Mouse (Mus musculus) hindbrain, embryonic 14.5 days (tissue): ENCODE measurements around the gene Olfr350. TPM values are rescaled to one million over a fixed set of nuclear protein-coding genes. Genes with fewer than 3 reads are reported as not detected.

ENCODE experiments used
- ATAC-seq: fragments of 200-750 bp; cut with Nextera tagmentation; 2 replicates; pipeline ENCODE4 v1.8.0; 2017; ENCODE audit warnings: moderate number of reproducible peaks, mild to moderate bottlenecking, moderate TSS enrichment, moderate library complexity; ENCODE audit not compliant: low FRiP score
- DNase-seq: peaks from one replicate; pipeline ENCODE4 v3.0.0-alpha.2; 2015; ENCODE audit warnings: low spot score
- H3K27ac ChIP-seq: fragments of 300-500 bp; sonication (generic); 2 replicates; pipeline ENCODE4 v1.5.1; 2014; ENCODE audit warnings: mild to moderate bottlenecking, moderate library complexity
- H3K27me3 ChIP-seq: fragments of 300-500 bp; sonication (generic); 2 replicates; pipeline ENCODE4 v1.6.1; 2014; ENCODE audit warnings: mild to moderate bottlenecking, low read length, mixed read lengths; ENCODE audit not compliant: control insufficient read depth, insufficient read depth
- H3K36me3 ChIP-seq: fragments of 300-500 bp; sonication (generic); replicated peaks from 2 replicates; pipeline ENCODE4 v1.6.1; 2014; ENCODE audit not compliant: control insufficient read depth, insufficient read depth
- H3K4me1 ChIP-seq: fragments of 300-500 bp; sonication (generic); replicated peaks from 2 replicates; pipeline ENCODE4 v1.6.1; 2014; ENCODE audit warnings: antibody characterized with exemption, low read length, mixed read lengths; ENCODE audit not compliant: control insufficient read depth, insufficient read depth
- H3K4me2 ChIP-seq: fragments of 300-500 bp; sonication (generic); replicated peaks from 2 replicates; pipeline ENCODE4 v1.6.1; 2014; ENCODE audit warnings: mild to moderate bottlenecking, moderate library complexity
- H3K4me3 ChIP-seq: fragments of 300-500 bp; sonication (generic); replicated peaks from 2 replicates; pipeline ENCODE4 v1.5.1; 2014; ENCODE audit warnings: mild to moderate bottlenecking, low read length
- H3K9ac ChIP-seq: fragments of 300-500 bp; sonication (generic); 2 replicates; pipeline ENCODE4 v1.6.1; 2014
- H3K9me3 ChIP-seq: fragments of 300-500 bp; sonication (generic); 2 replicates; pipeline ENCODE4 v1.6.1; 2016; ENCODE audit warnings: low read length; ENCODE audit not compliant: control insufficient read depth
- WGBS: fragments of 180-500 bp; shearing (Covaris S2); extraction: QIAGEN DNeasy Blood & Tissue Kit; methylation state at CpG from one replicate; pipeline ENCODE4 v1.1.7; 2014; 5-methylcytosine and 5-hydroxymethylcytosine counted together
- polyA plus RNA-seq: library from polyadenylated mRNA; unstranded; fragments of >200 nt; fragmentation: Nextera tagmentation; extraction: Ambion mirVana; gene quantifications from 2 replicates; pipeline ENCODE4 v1.2.1, GENCODE M21; 2014

Olfr350 gene
- polyA plus RNA-seq: not detected in 2 replicates

- Histone ChIP-seq H3K4me3 (no peak within 1 kb of the TSS), H3K27ac (no peak within 1 kb of the TSS), H3K27me3 (no peaks in the 10 kb centered on the region), H3K9me3 (peaks cover 39% of the 10 kb centered on the region), H3K4me2 (no peak within 1 kb of the TSS), H3K4me1 (no peaks in the 10 kb centered on the region), H3K36me3 (no peaks in the 10 kb centered on the region), H3K9ac (no peak within 1 kb of the TSS)
- ATAC-seq (no peak), DNase-seq (no peak)
- WGBS: 93% methylated on average over 1 of the region's 1 CpGs
Observed at GRCm38 (mm10) chr2:36846010-36846409, at the start of gene Olfr350. Gene Olfr350 (plus strand): TSS chr2:36846310.

GRCm38 (mm10) chr2:36816932-36817331 lies 29.2 kb upstream of the Olfr350 start, which contains the start of gene Olfr3:
Gene Olfr3 (minus strand): TSS chr2:36817032.
- no peaks in the 10 kb centered on the region for H3K36me3 ChIP-seq
- H3K4me1 ChIP-seq: no peaks in the 10 kb centered on the region
- no peak within 1 kb of the TSS for H3K9ac ChIP-seq
- ATAC-seq: no peak
- no peak within 1 kb of the TSS for H3K27ac ChIP-seq
- no peak for DNase-seq
- no peak within 1 kb of the TSS for H3K4me3 ChIP-seq
- H3K9me3 ChIP-seq: peaks cover 29% of the 10 kb centered on the region
- H3K4me2 ChIP-seq: no peak within 1 kb of the TSS
- 73% methylated on average over 1 of the region's 1 CpGs for WGBS
- no peaks in the 10 kb centered on the region for H3K27me3 ChIP-seq

- Histone ChIP-seq H3K9ac (no peak within 1 kb of the TSS), H3K27me3 (no peaks in the 10 kb centered on the region), H3K4me1 (no peaks in the 10 kb centered on the region), H3K4me2 (no peak within 1 kb of the TSS), H3K9me3 (0 out of 2 replicates have a peak, but pooled peaks cover 16% of the 10 kb centered on the region), H3K36me3 (no peaks in the 10 kb centered on the region), H3K4me3 (no peak within 1 kb of the TSS), H3K27ac (no peak within 1 kb of the TSS)
- WGBS: 90% methylated on average over 1 of the region's 1 CpGs
- ATAC-seq (no peak), DNase-seq (no peak)
Observed at GRCm38 (mm10) chr2:36862560-36862959, 16.4 kb downstream of the Olfr350 start, which contains the start of gene Olfr351. Gene Olfr351 (minus strand): TSS chr2:36862660.

- H3K4me1 ChIP-seq: no peaks in the 10 kb centered on the region
- 79% methylated on average over 1 of the region's 1 CpGs for WGBS
- no peak for ATAC-seq
- no peak within 1 kb of the TSS for H3K4me3 ChIP-seq
- no peak within 1 kb of the TSS for H3K4me2 ChIP-seq
- no peaks in the 10 kb centered on the region for H3K36me3 ChIP-seq
- no peaks in the 10 kb centered on the region for H3K27me3 ChIP-seq
- DNase-seq: no peak
- 0 out of 2 replicates have a peak, but pooled peaks cover 12% of the 10 kb centered on the region for H3K9me3 ChIP-seq
- no peak within 1 kb of the TSS for H3K9ac ChIP-seq
- no peak within 1 kb of the TSS for H3K27ac ChIP-seq
Observed at GRCm38 (mm10) chr2:36868160-36868559, 22.1 kb downstream of the Olfr350 start, which contains the start of gene Olfr352. Gene Olfr352 (plus strand): TSS chr2:36868460.

- Histone ChIP-seq H3K27me3 (no peaks in the 10 kb centered on the region), H3K36me3 (no peaks in the 10 kb centered on the region), H3K9me3 (peaks cover 26% of the 10 kb centered on the region), H3K4me2 (no peak within 1 kb of the TSS), H3K4me1 (no peaks in the 10 kb centered on the region), H3K4me3 (no peak within 1 kb of the TSS), H3K27ac (no peak within 1 kb of the TSS), H3K9ac (no peak within 1 kb of the TSS)
- ATAC-seq (no peak), DNase-seq (no peak)
Observed at GRCm38 (mm10) chr2:36892836-36893235, 46.7 kb downstream of the Olfr350 start, which contains the start of gene Olfr353. Gene Olfr353 (minus strand): TSS chr2:36892936.

- no peak for ATAC-seq
- H3K27me3 ChIP-seq: no peaks in the 10 kb centered on the region
Observed at GRCm38 (mm10) chr2:36897114-36897513, 51.0 kb downstream of the Olfr350 start.

More at GRCm38 (mm10) chr2:36897114-36897513, 51.0 kb downstream of the Olfr350 start:
- H3K27ac ChIP-seq: no peak overlapping the region
- H3K4me2 ChIP-seq: no peak overlapping the region
- no peaks in the 10 kb centered on the region for H3K36me3 ChIP-seq
- no peaks in the 10 kb centered on the region for H3K4me1 ChIP-seq
- no peak overlapping the region for H3K4me3 ChIP-seq
- peaks cover 35% of the 10 kb centered on the region for H3K9me3 ChIP-seq
- H3K9ac ChIP-seq: no peak overlapping the region
- no peak for DNase-seq

Other genes starting within 250 kb of the Olfr350 start
- not detected in 2 replicates for gene Olfr345, start 206.3 kb upstream of the Olfr350 start, polyA plus RNA-seq
- gene Olfr346, start 160.5 kb upstream of the Olfr350 start, polyA plus RNA-seq: not detected in 2 replicates
- not detected in 2 replicates for gene Olfr347, start 114.4 kb upstream of the Olfr350 start, polyA plus RNA-seq
- not detected in 2 replicates for gene Olfr348, start 62.0 kb upstream of the Olfr350 start, polyA plus RNA-seq
- gene Olfr50, start 55.8 kb upstream of the Olfr350 start, polyA plus RNA-seq: not detected in 2 replicates
- gene Olfr3, start 29.3 kb upstream of the Olfr350 start, polyA plus RNA-seq: not detected in 2 replicates
- gene Olfr351, start 16.4 kb downstream of the Olfr350 start, polyA plus RNA-seq: not detected in 2 replicates
- gene Olfr352, start 22.1 kb downstream of the Olfr350 start, polyA plus RNA-seq: not detected in 2 replicates
- not detected in 2 replicates for gene Olfr353, start 46.6 kb downstream of the Olfr350 start, polyA plus RNA-seq
- gene Olfr354, start 59.4 kb downstream of the Olfr350 start, polyA plus RNA-seq: not detected in 2 replicates
- gene Olfr355, start 82.6 kb downstream of the Olfr350 start, polyA plus RNA-seq: not detected in 2 replicates
- not detected in 2 replicates for gene Olfr356, start 90.8 kb downstream of the Olfr350 start, polyA plus RNA-seq
- gene Olfr357, start 147.5 kb downstream of the Olfr350 start, polyA plus RNA-seq: not detected in 2 replicates
- gene Olfr358, start 163.0 kb downstream of the Olfr350 start, polyA plus RNA-seq: not detected in 2 replicates
- not detected in 2 replicates for gene Olfr360, start 219.4 kb downstream of the Olfr350 start, polyA plus RNA-seq
- not detected in 2 replicates for gene Olfr361, start 243.0 kb downstream of the Olfr350 start, polyA plus RNA-seq